Mouse (Mus musculus) lung, adult 2 months (tissue): Measurements from ENCODE around the gene BC005537.

Experiments
- CTCF ChIP-seq: fragments of 200-500 bp; IDR thresholded peaks from 2 replicates; pipeline ENCODE4 v1.5.1; 2011; ENCODE audit warnings: mild to moderate bottlenecking, low read length, control low read depth; ENCODE audit not compliant: insufficient read depth
- POLR2A ChIP-seq: fragments of 200-500 bp; IDR thresholded peaks from 2 replicates; pipeline ENCODE4 v1.6.1; 2011; ENCODE audit warnings: low read depth, mild to moderate bottlenecking, control low read depth, low read length, borderline replicate concordance; ENCODE audit errors: extremely low read depth

DNA sequence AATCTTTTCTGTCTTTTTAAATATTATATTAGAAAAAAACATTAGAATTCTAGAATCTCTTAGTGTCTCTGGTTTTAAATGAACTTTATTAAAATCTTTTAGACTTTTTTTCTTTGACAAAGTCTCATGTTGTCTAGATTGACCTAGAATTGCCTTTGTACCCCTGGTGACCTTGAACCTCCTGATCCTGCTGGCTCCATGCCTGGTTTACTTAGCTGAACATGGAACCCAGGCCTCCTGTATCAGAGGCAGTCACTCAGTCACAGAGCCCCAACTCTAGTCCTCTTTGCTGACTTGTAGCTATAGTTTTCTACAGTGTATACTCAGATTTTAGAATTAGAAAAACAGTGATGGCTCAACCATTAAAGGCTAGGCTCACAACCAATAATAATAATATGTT, 4.6 kb downstream of the BC005537 start:
- TF ChIP-seq POLR2A (no peak), CTCF (no peak)
